Mouse (Mus musculus) frontal cortex, adult 2 months (tissue): Measurements from ENCODE around the gene Snx17. TPM values are rescaled to one million over a fixed set of nuclear protein-coding genes. Genes with fewer than 3 reads are reported as not detected.

Experiments used
- DNase-seq, 2 experiments: peaks; one replicate each; pipeline ENCODE4 v3.0.0; 2022; ENCODE audit warnings: low spot score in 1 of 2; ENCODE audit errors: extremely low spot score in 1 of 2
- polyA plus RNA-seq: library from polyadenylated mRNA; depleted of rRNA; stranded (reverse); fragments of >200 nt; gene quantifications from 2 replicates; pipeline ENCODE4 v1.2.3, GENCODE M21; 2012; rRNA removed

Snx17 gene
- polyA plus RNA-seq, 1 experiment = 89.2 TPM

DNA sequence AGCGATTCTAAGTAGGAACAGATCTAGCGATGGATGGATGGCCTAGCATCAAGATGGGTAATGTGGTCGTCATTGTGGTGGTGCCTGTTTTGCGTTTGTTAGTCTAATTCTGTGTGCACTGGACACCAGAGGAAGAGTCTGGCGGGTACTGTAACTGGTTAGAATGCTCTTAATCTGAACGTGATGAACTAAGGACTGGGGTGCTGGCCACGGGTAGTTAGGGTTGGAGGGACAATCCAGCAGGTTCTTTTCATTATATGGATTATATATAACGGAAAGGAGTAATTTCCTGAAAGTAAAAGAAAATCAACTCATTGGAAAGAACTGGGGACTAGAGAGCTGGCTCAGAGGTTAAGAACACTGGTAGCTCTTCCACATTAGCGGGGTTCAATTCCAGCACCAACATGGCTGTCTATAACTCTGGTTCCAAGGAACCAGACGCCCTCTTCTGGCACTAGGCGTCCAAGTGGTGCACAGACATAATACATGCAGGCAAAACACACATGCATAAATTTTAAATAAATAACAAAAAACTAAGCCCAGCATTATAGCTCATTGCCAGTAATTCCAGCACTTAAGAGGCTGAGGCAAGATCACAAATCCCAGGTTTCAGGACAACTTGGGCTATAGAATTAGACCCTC, 28.4 kb downstream of the Snx17 start:
- DNase-seq = no peak

DNA sequence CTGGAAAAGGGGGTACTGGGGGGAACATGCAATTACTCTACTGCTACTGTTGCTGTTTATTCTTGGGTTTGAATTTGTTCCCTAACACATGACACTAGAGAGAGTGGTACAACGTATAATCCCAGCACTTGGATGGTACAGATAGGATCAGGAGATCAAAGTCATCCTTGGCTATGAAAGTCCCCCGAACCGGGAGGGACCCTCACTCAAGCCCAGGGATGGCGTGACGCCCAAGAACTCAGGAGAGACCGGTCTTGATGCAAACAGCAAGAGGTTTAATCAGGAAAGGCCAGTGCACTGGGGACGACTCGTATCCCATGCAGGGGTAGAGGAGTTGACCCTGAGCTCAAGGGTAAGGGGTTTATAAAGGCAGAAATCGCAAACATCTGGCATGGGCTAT, 29.7 kb downstream of the Snx17 start:
- no peak for DNase-seq

DNA sequence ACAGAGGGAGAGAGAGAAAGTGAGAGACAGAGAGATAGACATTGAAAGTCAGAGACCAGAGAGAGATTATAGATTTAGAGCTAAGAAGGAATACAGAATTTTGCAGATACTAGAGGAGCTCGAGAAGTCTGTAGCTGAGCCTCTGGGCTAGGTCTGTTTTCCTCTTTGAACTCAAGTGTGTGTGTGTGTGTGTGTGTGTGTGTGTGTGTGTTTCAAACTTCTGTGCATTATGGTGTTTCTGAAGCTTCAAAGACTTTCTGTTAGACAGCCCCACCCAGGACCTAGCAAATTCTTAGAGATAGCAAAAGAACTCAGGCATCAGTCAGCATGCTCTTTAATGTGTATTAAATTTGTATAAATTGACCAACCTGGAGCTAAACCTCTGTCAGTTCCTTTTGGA, 33.6 kb downstream of the Snx17 start:
- DNase-seq = no peak

DNA sequence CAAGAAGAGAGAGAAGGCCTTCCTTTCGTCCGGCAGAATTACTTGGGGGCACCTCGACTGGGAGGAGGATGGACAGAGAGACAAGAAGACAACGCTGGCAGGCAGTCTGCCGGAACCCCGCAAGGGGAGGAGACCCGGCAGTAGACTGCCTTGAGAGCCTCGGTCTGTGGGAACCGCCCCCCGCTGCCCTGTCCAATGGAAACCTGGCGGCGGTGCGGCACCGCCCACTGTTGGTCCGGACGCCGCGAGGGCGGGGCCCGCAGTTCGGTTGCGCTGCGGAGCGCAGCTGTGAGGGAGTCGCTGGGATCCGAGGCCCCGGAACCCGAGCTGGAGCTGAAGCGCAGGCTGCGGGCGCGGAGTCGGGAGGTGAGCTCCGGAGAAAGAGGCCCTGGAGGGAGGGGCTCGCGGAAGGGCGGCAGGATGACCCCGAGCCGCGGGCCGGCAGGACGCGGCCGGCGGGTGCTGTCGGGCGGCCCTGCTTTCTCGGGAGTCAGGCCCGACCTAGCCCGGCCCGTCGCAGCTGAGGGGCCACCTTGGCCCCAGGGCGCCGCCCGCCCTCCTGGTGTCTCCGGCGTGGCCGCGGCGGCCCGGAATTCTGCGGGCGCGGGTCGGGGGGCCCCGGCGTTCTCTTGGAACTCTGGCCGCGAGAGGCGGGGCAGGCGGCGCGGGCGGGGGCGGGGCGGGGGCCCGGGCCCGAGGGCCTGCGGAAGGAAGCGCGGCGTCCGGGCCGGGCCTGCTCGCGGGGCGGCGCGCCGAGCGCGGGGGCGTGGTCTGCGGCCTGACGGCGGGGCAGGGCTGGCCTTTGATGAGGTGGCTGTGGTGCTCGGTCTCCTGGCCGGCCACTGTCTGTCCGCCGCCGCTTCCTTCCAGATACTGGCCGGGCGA, 47.9 kb downstream of the Snx17 start, which contains the start of the genes Nrbp1 and Gm9970:
Gene Nrbp1 (plus strand): TSS at position 228 of the 885 bp plus-strand sequence.
Gene Gm9970 (minus strand): TSS at position 596 of the 885 bp plus-strand sequence.
- DNase-seq = peak; percentile 91 to 95

DNA sequence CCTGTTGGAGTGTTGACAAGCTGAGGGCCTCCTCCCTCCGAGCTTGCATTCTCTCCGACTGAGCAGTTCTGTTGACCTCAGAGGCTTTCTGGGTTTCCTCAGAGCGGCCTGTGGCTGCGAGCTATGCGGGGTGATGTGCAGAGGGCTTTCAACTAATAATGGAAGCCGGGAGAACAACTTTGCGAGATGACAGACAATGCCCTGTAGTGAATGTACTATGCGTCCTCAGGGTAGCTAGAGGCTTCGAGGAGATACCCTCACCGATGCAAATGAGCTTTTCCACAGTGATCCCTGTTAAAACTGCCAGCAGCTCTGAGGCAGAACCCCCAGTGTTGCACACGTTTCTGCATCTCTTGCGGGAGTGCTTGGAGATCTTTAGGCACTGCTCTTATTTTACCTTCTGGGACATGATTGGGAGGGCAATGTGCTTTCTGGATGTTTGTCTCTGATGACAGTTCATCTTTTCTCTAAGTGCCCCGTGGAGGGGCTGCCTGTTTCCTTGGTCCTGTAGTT, 48.6 kb downstream of the Snx17 start:
- DNase-seq = no peak

DNA sequence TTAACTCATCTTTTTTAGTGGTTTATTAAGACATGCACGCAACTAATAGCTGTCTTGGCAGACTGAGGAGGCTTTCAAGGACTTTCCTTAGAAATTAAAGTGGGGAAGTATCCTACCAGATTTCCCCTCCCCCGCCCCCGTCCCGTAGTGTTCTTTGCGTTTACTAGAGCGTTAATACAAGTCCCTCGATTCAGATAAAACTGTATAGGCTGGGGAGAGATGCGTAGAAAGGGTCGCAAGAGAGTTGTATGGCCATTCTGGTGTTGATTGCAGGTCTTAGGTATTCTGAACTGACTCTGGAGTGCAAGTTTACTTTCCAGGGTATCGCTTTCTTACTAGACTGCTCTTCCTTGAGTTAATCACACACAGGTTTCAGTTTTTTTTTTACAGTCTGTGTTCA, 49.2 kb downstream of the Snx17 start:
- DNase-seq = no peak

Other genes with a start within 250 kb of the Snx17 start
- 25.6 and 39.1 TPM in 2 replicates for gene Cgref1, start 247.6 kb upstream of the Snx17 start, polyA plus RNA-seq
- 192 and 208 TPM in 2 replicates for gene Preb, start 232.9 kb upstream of the Snx17 start, polyA plus RNA-seq
- 0.20 and 0.21 TPM in 2 replicates for gene Tcf23, start 224.6 kb upstream of the Snx17 start, polyA plus RNA-seq
- 175 TPM in 2 replicates for gene Atraid, start 144.9 kb upstream of the Snx17 start, polyA plus RNA-seq
- 33.1 and 35.2 TPM in 2 replicates for gene Slc5a6, start 144.3 kb upstream of the Snx17 start, polyA plus RNA-seq
- gene Cad, start 138.4 kb upstream of the Snx17 start, polyA plus RNA-seq = 14.8 and 18.0 TPM in 2 replicates
- gene Dnajc5g, start 86.9 kb upstream of the Snx17 start, polyA plus RNA-seq = not detected in 2 replicates
- gene Slc30a3, start 85.0 kb upstream of the Snx17 start, polyA plus RNA-seq = 140 and 173 TPM in 2 replicates
- gene Trim54, start 76.5 kb upstream of the Snx17 start, polyA plus RNA-seq = 0.64 and 2.0 TPM in 2 replicates
- gene Ucn, start 54.4 kb upstream of the Snx17 start, polyA plus RNA-seq = 2.0 and 2.7 TPM in 2 replicates
- gene Mpv17, start 39.0 kb upstream of the Snx17 start, polyA plus RNA-seq = 98.3 and 108 TPM in 2 replicates
- 3.0 and 4.0 TPM in 2 replicates for gene Gm29609, start 13.3 kb upstream of the Snx17 start, polyA plus RNA-seq
- 80.3 and 89.9 TPM in 2 replicates for gene Gtf3c2, start 13.1 kb upstream of the Snx17 start, polyA plus RNA-seq
- gene Eif2b4, start 203 bp downstream of the Snx17 start, polyA plus RNA-seq = 50.6 and 63.3 TPM in 2 replicates
- 44.6 and 47.2 TPM in 2 replicates for gene Zfp513, start 9.1 kb downstream of the Snx17 start, polyA plus RNA-seq
- gene Ppm1g, start 27.5 kb downstream of the Snx17 start, polyA plus RNA-seq = 90.8 and 98.9 TPM in 2 replicates
- 99.9 and 116 TPM in 2 replicates for gene Nrbp1, start 47.6 kb downstream of the Snx17 start, polyA plus RNA-seq
- not detected in 2 replicates for gene Gm9970, start 48.0 kb downstream of the Snx17 start, polyA plus RNA-seq
- gene Krtcap3, start 58.5 kb downstream of the Snx17 start, polyA plus RNA-seq = 3.0 and 3.2 TPM in 2 replicates
- 69.6 and 78.0 TPM in 2 replicates for gene Ift172, start 97.9 kb downstream of the Snx17 start, polyA plus RNA-seq
- gene Fndc4, start 102.9 kb downstream of the Snx17 start, polyA plus RNA-seq = 132 and 178 TPM in 2 replicates
- 0.16 and 0.23 TPM in 2 replicates for gene Gckr, start 104.2 kb downstream of the Snx17 start, polyA plus RNA-seq